In genomic region chrX:135652173-135652772, GRCm38 (mm10) we compare ENCODE assay signal across 9 mouse cellular contexts. TPM values are rescaled to one million over a fixed set of nuclear protein-coding genes. Genes with fewer than 3 reads are reported as not detected.
DNase-seq lines count a peak whose midpoint lies in the region; ATAC-seq and TF ChIP-seq lines count a peak whose summit lies in the region.
"Had no signal": no experiment of that assay in that cellular context is flagged by ENCODE, and none has a peak within 500 bp of the region (broad histone marks: within the 10 kb centered on the region; RNA-seq: fewer than 3 reads in every experiment).

No protein-coding gene starts in this region.

- dilution Hi-C loops in CH12.LX (cut with MboI; ENCODE audit: extremely low pct_ligation_motif_present, extremely low pct_unique_long_range_greater_than_20kb, low sequenced_read_pairs), result no loop called here

- intact Hi-C loops in left cerebral cortex, postnatal 36 days (cut with DNase I), result no loop called here

- WGBS in forebrain, postnatal 0 days, result 30% methylated on average over 9 of the region's 9 CpGs

- TF ChIP-seq POLR2A in CH12.LX (IDR thresholded peaks at IDR 0.05; ENCODE audit: low read depth, low read length), result no peak

- no peaks in the 10 kb centered on the region for H3K27me3 ChIP-seq in CH12.LX (replicated peaks)
- H3K27me3 ChIP-seq in forebrain, postnatal 0 days (ENCODE audit: insufficient read depth, low read length), result no peaks in the 10 kb centered on the region
- H3K27me3 ChIP-seq: liver, embryonic 13.5 days had no signal

- H3K9ac ChIP-seq in CH12.LX (ENCODE audit: insufficient read depth, low read depth), result no peak overlapping the region
- H3K9ac ChIP-seq in forebrain, postnatal 0 days, result no peak overlapping the region
- H3K9ac ChIP-seq: liver, embryonic 13.5 days had no signal

- peak; percentile 11 to 71; a peak in 2 of 4 replicates for TF ChIP-seq CTCF in CH12.LX (conservative IDR thresholded peaks at IDR 0.05 in 1 of 2, IDR thresholded peaks at IDR 0.05 in 1 of 2; ENCODE audit: low read depth in 2 of 2, low read length in 2 of 2)
- peak; percentile 64 for TF ChIP-seq CTCF in forebrain, postnatal 0 days (IDR thresholded peaks at IDR 0.05; ENCODE audit: low read depth)

- H3K9me3 ChIP-seq in CH12.LX (replicated peaks; ENCODE audit: low read length), result no peaks in the 10 kb centered on the region
- no peaks in the 10 kb centered on the region for H3K9me3 ChIP-seq in forebrain, postnatal 0 days (ENCODE audit: low read length)
- H3K9me3 ChIP-seq: liver, embryonic 13.5 days had no signal

- H3K27ac ChIP-seq in CH12.LX (ENCODE audit: insufficient read depth, low read depth), result no peak overlapping the region
- H3K27ac ChIP-seq in forebrain, postnatal 0 days (ENCODE audit: low read depth, low read length), result no peak overlapping the region
- H3K27ac ChIP-seq: liver, embryonic 13.5 days had no signal

- H3K4me3 ChIP-seq in CH12.LX (replicated peaks in 1 of 3; ENCODE audit: low read depth in 2 of 3, low read length in 2 of 3, poor library complexity in 1 of 3), result no peak overlapping the region
- no peak overlapping the region for H3K4me3 ChIP-seq in forebrain, postnatal 0 days (ENCODE audit: low read depth, low read length)
- H3K4me3 ChIP-seq: liver, embryonic 13.5 days had no signal

- peak; percentile 95 for ATAC-seq in forebrain, postnatal 0 days

- H3K4me1 ChIP-seq in CH12.LX (ENCODE audit: control insufficient read depth in 1 of 2, insufficient read depth in 2 of 2), result no peaks in the 10 kb centered on the region
- H3K4me1 ChIP-seq in forebrain, postnatal 0 days (ENCODE audit: insufficient read depth), result no peaks in the 10 kb centered on the region
- H3K4me1 ChIP-seq: liver, embryonic 13.5 days had no signal

- DNase-seq in kidney, adult 9 months, result peak; percentile 19
- DNase-seq in kidney, adult 11 months, result no peak
- DNase-seq in CH12.LX (ENCODE audit: extremely low read depth), result peak; percentile 57
- DNase-seq in adipocyte (ENCODE audit: low spot score), result peak; percentile 15
- peak; percentile 81 for DNase-seq in forebrain, postnatal 0 days
- peak; percentile 13 to 29 for DNase-seq in left cerebral cortex, postnatal 36 days (ENCODE audit: low spot score in 2 of 2)
- peak; percentile 15 for DNase-seq in skeletal muscle tissue, adult 2 months (ENCODE audit: low read depth, low spot score)
- DNase-seq in gastrocnemius, adult 8-10 months (ENCODE audit: low spot score in 2 of 2), result no peak
- DNase-seq: liver, embryonic 13.5 days had no signal

- H3K4me2 ChIP-seq in CH12.LX (ENCODE audit: insufficient read depth, low read depth, poor library complexity, severe bottlenecking), result no peak overlapping the region
- H3K4me2 ChIP-seq in forebrain, postnatal 0 days (ENCODE audit: low read depth), result no peak overlapping the region
- H3K4me2 ChIP-seq: liver, embryonic 13.5 days had no signal

- H3K79me2 ChIP-seq in CH12.LX (replicated peaks; ENCODE audit: control insufficient read depth, extremely low read depth, insufficient read depth, poor library complexity, severe bottlenecking), result no peaks in the 10 kb centered on the region

- in situ Hi-C loops in CH12.LX (cut with MboI; ENCODE audit: low pct_ligation_motif_present, low pct_unique_long_range_greater_than_20kb, low sequenced_read_pairs), result loop anchor here (25.0 kb wide), 1 partner anchor 160 kb away; no protein-coding TSS in a partner anchor

- H3K36me3 ChIP-seq in CH12.LX (replicated peaks in 1 of 2; ENCODE audit: control insufficient read depth in 1 of 2, insufficient read depth in 1 of 2, low read length in 1 of 2), result peaks cover 0 to 2% of the 10 kb centered on the region in 2 experiments
- H3K36me3 ChIP-seq in forebrain, postnatal 0 days (ENCODE audit: insufficient read depth), result no peaks in the 10 kb centered on the region
- H3K36me3 ChIP-seq: liver, embryonic 13.5 days had no signal

- no peak for TF ChIP-seq EP300 in CH12.LX (IDR thresholded peaks at IDR 0.05; ENCODE audit: low read length)

- peak; percentile 60 for TF ChIP-seq RAD21 in CH12.LX (IDR thresholded peaks at IDR 0.05; ENCODE audit: low read depth, low read length)

TF ChIP-seq in CH12.LX, 34 proteins besides CTCF, POLR2A, EP300 and RAD21:
- TF ChIP-seq JUND (conservative IDR thresholded peaks at IDR 0.05; ENCODE audit: low read depth, low read length), result no peak
- no peak for TF ChIP-seq RCOR1 (conservative IDR thresholded peaks at IDR 0.05; ENCODE audit: low read depth, low read length)
- peak; percentile 34; the same call in 1 of the 2 replicates for TF ChIP-seq ZNF384 (IDR thresholded peaks at IDR 0.05; ENCODE audit: low read depth, low read length)
- no peak for TF ChIP-seq NRF1 (IDR thresholded peaks at IDR 0.05; ENCODE audit: low read depth, low read length)
- TF ChIP-seq SMC3 (IDR thresholded peaks at IDR 0.05; ENCODE audit: low read depth, low read length), result peak; percentile 62
- TF ChIP-seq MAX (IDR thresholded peaks at IDR 0.05; ENCODE audit: low read length), result no peak

RNA-seq across cellular contexts. Expression of gene Prame, which starts 24.8 kb away (rescaled TPM):
- total RNA-seq in CH12.LX (2012; rRNA removed) (0.08 TPM in 2 replicates), CH12.LX (2014; rRNA removed) (not detected in 2 replicates)
- not detected in 2 replicates for polyA plus RNA-seq in CH12.LX (2012; ENCODE audit: insufficient read length, low read depth)
- 0.08 TPM in 1 of 2 replicates, not detected in the other for total RNA-seq in forebrain, postnatal 0 days (2014; rRNA removed)
- not detected in 2 replicates for polyA plus RNA-seq in forebrain, postnatal 0 days (2015; fragmentation: Nextera tagmentation; extraction: Ambion mirVana)
- total RNA-seq in left cerebral cortex, postnatal 36 days (2021), result not detected
- total RNA-seq in gastrocnemius, adult 8-10 months (2022), result not detected
- polyA plus RNA-seq: liver, embryonic 13.5 days had no signal

RNA-seq across cellular contexts. Expression of gene Tcp11x2, which starts 41.3 kb away (rescaled TPM):
- total RNA-seq in CH12.LX (2012; rRNA removed), result 6.6 and 7.2 TPM in 2 replicates
- 12.4 and 15.0 TPM in 2 replicates for total RNA-seq in CH12.LX (2014; rRNA removed)
- polyA plus RNA-seq in CH12.LX (2012; ENCODE audit: insufficient read length, low read depth), result 12.9 and 13.1 TPM in 2 replicates
- not detected in 2 replicates for total RNA-seq in forebrain, postnatal 0 days (2014; rRNA removed)
- polyA plus RNA-seq in forebrain, postnatal 0 days (2015; fragmentation: Nextera tagmentation; extraction: Ambion mirVana), result not detected in 2 replicates
- not detected for total RNA-seq in left cerebral cortex, postnatal 36 days (2021)
- not detected for total RNA-seq in gastrocnemius, adult 8-10 months (2022)
- polyA plus RNA-seq: liver, embryonic 13.5 days had no signal

RNA-seq across cellular contexts. Expression of gene Nxf7, which starts 53.7 kb away (rescaled TPM):
- total RNA-seq in CH12.LX (2012; rRNA removed) (68.3 and 96.7 TPM in 2 replicates), CH12.LX (2014; rRNA removed) (120 and 132 TPM in 2 replicates)
- polyA plus RNA-seq in CH12.LX (2012; ENCODE audit: insufficient read length, low read depth), result 133 and 183 TPM in 2 replicates
- not detected in 2 replicates for total RNA-seq in forebrain, postnatal 0 days (2014; rRNA removed)
- polyA plus RNA-seq in forebrain, postnatal 0 days (2015; fragmentation: Nextera tagmentation; extraction: Ambion mirVana), result not detected in 2 replicates
- 1 to 10 TPM; 4.1 to 4.4 TPM for total RNA-seq in left cerebral cortex, postnatal 36 days (2021)
- total RNA-seq in gastrocnemius, adult 8-10 months (2022), result not detected
- polyA plus RNA-seq: liver, embryonic 13.5 days had no signal

Comparison
In these comparisons a context has a peak if more than half of its experiments do, and no peak if none do; other contexts are left out.
1. DNase-seq: peak in kidney, adult 9 months (single experiment), CH12.LX (single experiment), adipocyte (single experiment), forebrain, postnatal 0 days (single experiment), left cerebral cortex, postnatal 36 days (2 of 2) and skeletal muscle tissue, adult 2 months (single experiment); none in kidney, adult 11 months (single experiment) and gastrocnemius, adult 8-10 months (0 of 2).
2. RNA of gene Nxf7, which starts 53.7 kb away (total RNA-seq): 68.3 to 132 TPM in CH12.LX; 4.1 to 4.4 TPM in left cerebral cortex, postnatal 36 days, not detected in forebrain, postnatal 0 days and not detected in gastrocnemius, adult 8-10 months; every median in the first group is over 10 times any median in the second.